Mouse (Mus musculus) lung, embryonic 16.5 days (tissue): ENCODE data around the gene Crebbp. TPM values are rescaled to one million over a fixed set of nuclear protein-coding genes. Genes with fewer than 3 reads are reported as not detected.

Experiments
- ATAC-seq: fragments of 200-750 bp; cut with Nextera tagmentation; 2 replicates; pipeline ENCODE4 v1.8.0; 2017; ENCODE audit warnings: low read depth, mild to moderate bottlenecking, moderate library complexity
- H3K27ac ChIP-seq: fragments of 300-500 bp; sonication (generic); 2 replicates; pipeline ENCODE4 v1.5.1; 2014; ENCODE audit warnings: mild to moderate bottlenecking, control low read depth, low read length
- H3K27me3 ChIP-seq: fragments of 300-500 bp; sonication (generic); 2 replicates; pipeline ENCODE4 v1.6.1; 2014; ENCODE audit warnings: low read depth, low read length, mixed read lengths; ENCODE audit not compliant: control insufficient read depth, insufficient read depth
- H3K36me3 ChIP-seq: fragments of 300-500 bp; sonication (generic); 2 replicates; pipeline ENCODE4 v1.6.1; 2014; ENCODE audit warnings: low read length; ENCODE audit not compliant: control insufficient read depth, insufficient read depth
- H3K4me1 ChIP-seq: fragments of 300-500 bp; sonication (generic); replicated peaks from 2 replicates; pipeline ENCODE4 v1.6.1; 2014; ENCODE audit warnings: low read length, mixed read lengths; ENCODE audit not compliant: control insufficient read depth, insufficient read depth
- H3K4me2 ChIP-seq: fragments of 300-500 bp; sonication (generic); 2 replicates; pipeline ENCODE4 v1.6.1; 2014; ENCODE audit warnings: low read depth, low read length, control low read depth
- H3K4me3 ChIP-seq: fragments of 300-500 bp; sonication (generic); 2 replicates; pipeline ENCODE4 v1.5.1; 2014; ENCODE audit warnings: mild to moderate bottlenecking, low read length, control low read depth
- H3K9ac ChIP-seq: fragments of 300-500 bp; sonication (generic); 2 replicates; pipeline ENCODE4 v1.6.1; 2014; ENCODE audit warnings: low read length, control low read depth
- H3K9me3 ChIP-seq: fragments of 300-500 bp; sonication (generic); 2 replicates; pipeline ENCODE4 v1.6.1; 2016; ENCODE audit warnings: low read length; ENCODE audit not compliant: control insufficient read depth
- WGBS: fragments of 180-500 bp; shearing (Covaris S2); extraction: QIAGEN DNeasy Blood & Tissue Kit; methylation state at CpG from one replicate; pipeline ENCODE4 v1.1.7; 2014; 5-methylcytosine and 5-hydroxymethylcytosine counted together
- polyA plus RNA-seq: library from polyadenylated mRNA; unstranded; fragments of >200 nt; fragmentation: Nextera tagmentation; extraction: Ambion mirVana; gene quantifications from 2 replicates; pipeline ENCODE4 v1.2.1, GENCODE M21; 2015

Gene Crebbp
- polyA plus RNA-seq, 1 experiment from 2014 or later = 31.1 TPM

GRCm38 (mm10) chr16:4041646-4042045 is 172.2 kb downstream of the Crebbp start:
- H3K27me3 ChIP-seq = no peaks in the 10 kb centered on the region
- H3K36me3 ChIP-seq = peaks cover 18% of the 10 kb centered on the region; the same call in 1 of the 2 replicates
- no peak overlapping the region for H3K27ac ChIP-seq
- H3K4me3 ChIP-seq = no peak overlapping the region
- H3K4me2 ChIP-seq = no peak overlapping the region
- H3K9ac ChIP-seq = no peak overlapping the region
- no peak for ATAC-seq
- H3K9me3 ChIP-seq = no peaks in the 10 kb centered on the region
- H3K4me1 ChIP-seq = no peaks in the 10 kb centered on the region
- over 99% methylated on average over 4 of the region's 4 CpGs for WGBS

- whole genome bisulfite sequencing = 83% methylated on average over 5 of the region's 5 CpGs
- Histone ChIP-seq H3K4me2 (no peak overlapping the region), H3K27me3 (no peaks in the 10 kb centered on the region), H3K27ac (no peak overlapping the region), H3K36me3 (peaks cover 14% of the 10 kb centered on the region; the same call in 1 of the 2 replicates), H3K9me3 (no peaks in the 10 kb centered on the region), H3K9ac (no peak overlapping the region), H3K4me3 (no peak overlapping the region), H3K4me1 (no peaks in the 10 kb centered on the region)
- ATAC-seq = no peak
Observed at GRCm38 (mm10) chr16:4040206-4040605, 173.6 kb downstream of the Crebbp start.

- peaks cover 10% of the 10 kb centered on the region; the same call in 1 of the 2 replicates for H3K36me3 ChIP-seq
- ATAC-seq = no peak
- no peak overlapping the region for H3K4me2 ChIP-seq
- H3K27me3 ChIP-seq = no peaks in the 10 kb centered on the region
- no peaks in the 10 kb centered on the region for H3K4me1 ChIP-seq
- H3K4me3 ChIP-seq = no peak overlapping the region
- no peaks in the 10 kb centered on the region for H3K9me3 ChIP-seq
- H3K9ac ChIP-seq = no peak overlapping the region
- WGBS = 90% methylated on average over 7 of the region's 7 CpGs
- no peak overlapping the region for H3K27ac ChIP-seq
Observed at GRCm38 (mm10) chr16:4037690-4038089, 176.1 kb downstream of the Crebbp start.

DNA sequence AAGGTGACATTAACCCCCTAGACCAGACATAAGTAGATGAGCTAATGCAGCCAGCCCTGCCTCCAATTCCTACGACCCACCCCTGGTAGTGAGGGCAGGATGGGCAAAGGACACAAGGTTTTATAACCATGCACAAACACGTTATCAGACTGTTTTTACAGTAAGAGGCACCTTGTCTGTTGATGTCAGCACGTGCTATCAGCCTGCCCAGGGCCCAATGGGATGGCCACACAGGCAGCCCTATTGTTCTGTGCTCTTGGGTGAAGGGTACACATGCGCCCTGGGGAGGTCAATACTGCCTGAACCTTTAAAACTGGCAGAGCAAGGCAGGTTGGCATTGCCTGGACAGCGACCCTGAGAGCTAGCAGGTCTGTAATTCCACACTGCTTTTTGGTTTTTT is 177.0 kb downstream of the Crebbp start, which contains the start of gene Dnase1:
Gene Dnase1, plus strand, starts transcription at position 136 of the 400 bp plus-strand sequence.
- no peaks in the 10 kb centered on the region for H3K27me3 ChIP-seq
- no peak within 1 kb of the TSS for H3K4me2 ChIP-seq
- no peak for ATAC-seq
- H3K36me3 ChIP-seq = peaks cover 10% of the 10 kb centered on the region; the same call in 1 of the 2 replicates
- no peak within 1 kb of the TSS for H3K27ac ChIP-seq
- 80% methylated on average over 5 of the region's 5 CpGs for WGBS
- H3K9me3 ChIP-seq = no peaks in the 10 kb centered on the region
- H3K4me3 ChIP-seq = no peak within 1 kb of the TSS
- no peak within 1 kb of the TSS for H3K9ac ChIP-seq
- no peaks in the 10 kb centered on the region for H3K4me1 ChIP-seq

GRCm38 (mm10) chr16:4035575-4035974 is 178.2 kb downstream of the Crebbp start:
- ATAC-seq = no peak
- 83% methylated on average over 2 of the region's 2 CpGs for WGBS
- H3K9ac ChIP-seq = no peak overlapping the region
- H3K4me2 ChIP-seq = no peak overlapping the region
- H3K36me3 ChIP-seq = peaks cover 7% of the 10 kb centered on the region; the same call in 1 of the 2 replicates
- no peaks in the 10 kb centered on the region for H3K27me3 ChIP-seq
- no peak overlapping the region for H3K27ac ChIP-seq
- no peaks in the 10 kb centered on the region for H3K4me1 ChIP-seq
- no peak overlapping the region for H3K4me3 ChIP-seq
- no peaks in the 10 kb centered on the region for H3K9me3 ChIP-seq

DNA sequence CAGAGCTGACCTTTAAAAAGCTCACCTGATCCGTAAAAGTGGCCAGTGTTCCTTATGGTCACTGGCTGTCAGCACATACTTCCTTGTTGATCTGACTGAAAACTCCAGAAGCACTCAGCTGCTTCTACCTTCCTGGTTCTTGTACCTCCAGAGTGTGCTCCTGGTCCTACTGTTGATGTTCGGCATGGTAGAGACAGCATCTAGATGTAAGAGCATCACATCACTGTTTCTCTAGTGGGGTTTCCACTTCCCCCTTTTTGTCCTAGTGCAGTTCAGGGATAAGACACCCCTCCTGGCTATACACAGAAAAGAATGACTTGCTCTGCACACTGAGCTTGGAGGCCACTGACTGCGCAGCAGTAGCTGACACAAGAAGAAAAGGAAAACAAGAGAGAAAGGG is 179.3 kb downstream of the Crebbp start:
- Histone ChIP-seq H3K9ac (no peak overlapping the region), H3K27me3 (no peaks in the 10 kb centered on the region), H3K4me2 (no peak overlapping the region), H3K4me1 (no peaks in the 10 kb centered on the region), H3K27ac (no peak overlapping the region), H3K4me3 (no peak overlapping the region), H3K36me3 (peaks cover 4% of the 10 kb centered on the region; the same call in 1 of the 2 replicates), H3K9me3 (no peaks in the 10 kb centered on the region)
- WGBS = 87% methylated on average over 3 of the region's 3 CpGs
- no peak for ATAC-seq

GRCm38 (mm10) chr16:4033971-4034370 is 179.8 kb downstream of the Crebbp start:
- Histone ChIP-seq H3K4me3 (no peak overlapping the region), H3K27ac (no peak overlapping the region), H3K9me3 (no peaks in the 10 kb centered on the region), H3K4me1 (no peaks in the 10 kb centered on the region), H3K27me3 (no peaks in the 10 kb centered on the region), H3K4me2 (no peak overlapping the region), H3K36me3 (peaks cover 4% of the 10 kb centered on the region; the same call in 1 of the 2 replicates), H3K9ac (no peak overlapping the region)
- 73% methylated on average over 5 of the region's 5 CpGs for WGBS
- no peak for ATAC-seq

GRCm38 (mm10) chr16:4032341-4032748 is 181.5 kb downstream of the Crebbp start:
- 0 out of 2 replicates have a peak, but pooled peaks cover 2% of the 10 kb centered on the region for H3K36me3 ChIP-seq
- no peak overlapping the region for H3K4me3 ChIP-seq
- H3K9me3 ChIP-seq = no peaks in the 10 kb centered on the region
- ATAC-seq = no peak
- no peak overlapping the region for H3K4me2 ChIP-seq
- H3K9ac ChIP-seq = no peak overlapping the region
- no peaks in the 10 kb centered on the region for H3K27me3 ChIP-seq
- 76% methylated on average over 6 of the region's 6 CpGs for WGBS
- H3K27ac ChIP-seq = no peak overlapping the region
- H3K4me1 ChIP-seq = no peaks in the 10 kb centered on the region

- no peak overlapping the region for H3K9ac ChIP-seq
- no peak overlapping the region for H3K4me2 ChIP-seq
- no peaks in the 10 kb centered on the region for H3K4me1 ChIP-seq
- no peaks in the 10 kb centered on the region for H3K9me3 ChIP-seq
- no peak overlapping the region for H3K27ac ChIP-seq
- no peaks in the 10 kb centered on the region for H3K36me3 ChIP-seq
- H3K4me3 ChIP-seq = no peak overlapping the region
- ATAC-seq = no peak
- 47% methylated on average over 5 of the region's 6 CpGs for WGBS
- H3K27me3 ChIP-seq = no peaks in the 10 kb centered on the region
Observed at GRCm38 (mm10) chr16:4031441-4032274, 182.1 kb downstream of the Crebbp start.
